Mouse (Mus musculus): Measurements from ENCODE around the gene Mboat2. TPM values are rescaled to one million over a fixed set of nuclear protein-coding genes. Genes with fewer than 3 reads are reported as not detected.

The Mboat2 gene
- polyA plus RNA-seq, 1 experiment from 2014 or later, result 45.1 TPM

- Histone ChIP-seq H3K9ac (ENCODE audit: low read depth, low read length) (no peak overlapping the region), H3K4me3 (ENCODE audit: low read length) (no peak overlapping the region), H3K27ac (ENCODE audit: low read depth, low read length) (no peak overlapping the region), H3K4me2 (replicated peaks; ENCODE audit: low read depth, low read length) (no peak overlapping the region), H3K27me3 (ENCODE audit: control insufficient read depth, insufficient read depth, low read length) (no peaks in the 10 kb centered on the region), H3K9me3 (ENCODE audit: control insufficient read depth, low read length) (no peaks in the 10 kb centered on the region), H3K4me1 (ENCODE audit: control insufficient read depth, insufficient read depth, low read length) (peaks cover 6% of the 10 kb centered on the region; the same call in 1 of the 2 replicates), H3K36me3 (ENCODE audit: control insufficient read depth, insufficient read depth, low read length) (no peaks in the 10 kb centered on the region)
- WGBS, result 39% methylated on average over 4 of the region's 4 CpGs
- ATAC-seq (ENCODE audit: low FRiP score, low TSS enrichment), result no peak
Measured at GRCm38 (mm10) chr12:24870901-24871300, 40.2 kb downstream of the Mboat2 start.

- no peaks in the 10 kb centered on the region for H3K9me3 ChIP-seq (ENCODE audit: control insufficient read depth, low read length)
- no peak overlapping the region for H3K4me2 ChIP-seq (replicated peaks; ENCODE audit: low read depth, low read length)
- H3K36me3 ChIP-seq (ENCODE audit: control insufficient read depth, insufficient read depth, low read length), result no peaks in the 10 kb centered on the region
- H3K9ac ChIP-seq (ENCODE audit: low read depth, low read length), result no peak overlapping the region
- H3K4me3 ChIP-seq (ENCODE audit: low read length), result no peak overlapping the region
- no peaks in the 10 kb centered on the region for H3K27me3 ChIP-seq (ENCODE audit: control insufficient read depth, insufficient read depth, low read length)
- ATAC-seq (ENCODE audit: low FRiP score, low TSS enrichment), result no peak
- WGBS, result 85% methylated on average over 8 of the region's 8 CpGs
- no peak overlapping the region for H3K27ac ChIP-seq (ENCODE audit: low read depth, low read length)
- H3K4me1 ChIP-seq (ENCODE audit: control insufficient read depth, insufficient read depth, low read length), result peaks cover 13% of the 10 kb centered on the region; the same call in 1 of the 2 replicates
Measured at GRCm38 (mm10) chr12:24872264-24872663, 41.6 kb downstream of the Mboat2 start.

GRCm38 (mm10) chr12:24872689-24873088 lies 42.0 kb downstream of the Mboat2 start:
- Histone ChIP-seq H3K4me3 (ENCODE audit: low read length) (no peak overlapping the region), H3K36me3 (ENCODE audit: control insufficient read depth, insufficient read depth, low read length) (no peaks in the 10 kb centered on the region), H3K9me3 (ENCODE audit: control insufficient read depth, low read length) (no peaks in the 10 kb centered on the region), H3K9ac (ENCODE audit: low read depth, low read length) (no peak overlapping the region), H3K4me1 (ENCODE audit: control insufficient read depth, insufficient read depth, low read length) (peaks cover 17% of the 10 kb centered on the region; the same call in 1 of the 2 replicates), H3K4me2 (replicated peaks; ENCODE audit: low read depth, low read length) (no peak overlapping the region), H3K27me3 (ENCODE audit: control insufficient read depth, insufficient read depth, low read length) (no peaks in the 10 kb centered on the region), H3K27ac (ENCODE audit: low read depth, low read length) (no peak overlapping the region)
- no peak for ATAC-seq (ENCODE audit: low FRiP score, low TSS enrichment)
- WGBS, result 87% methylated on average over 10 of the region's 10 CpGs

GRCm38 (mm10) chr12:24875908-24876307 lies 45.2 kb downstream of the Mboat2 start:
- Histone ChIP-seq H3K27ac (ENCODE audit: low read depth, low read length) (no peak overlapping the region), H3K9ac (ENCODE audit: low read depth, low read length) (no peak overlapping the region), H3K27me3 (ENCODE audit: control insufficient read depth, insufficient read depth, low read length) (no peaks in the 10 kb centered on the region), H3K9me3 (ENCODE audit: control insufficient read depth, low read length) (no peaks in the 10 kb centered on the region), H3K36me3 (ENCODE audit: control insufficient read depth, insufficient read depth, low read length) (peaks cover under 1% of the 10 kb centered on the region), H3K4me1 (ENCODE audit: control insufficient read depth, insufficient read depth, low read length) (peaks cover 20% of the 10 kb centered on the region; the same call in 1 of the 2 replicates), H3K4me3 (ENCODE audit: low read length) (no peak overlapping the region), H3K4me2 (replicated peaks; ENCODE audit: low read depth, low read length) (no peak overlapping the region)
- WGBS, result 89% methylated on average over 1 of the region's 1 CpGs
- no peak for ATAC-seq (ENCODE audit: low FRiP score, low TSS enrichment)

- Histone ChIP-seq H3K36me3 (ENCODE audit: control insufficient read depth, insufficient read depth, low read length) (peaks cover 4% of the 10 kb centered on the region), H3K4me3 (ENCODE audit: low read length) (no peak overlapping the region), H3K9me3 (ENCODE audit: control insufficient read depth, low read length) (no peaks in the 10 kb centered on the region), H3K27ac (ENCODE audit: low read depth, low read length) (no peak overlapping the region), H3K27me3 (ENCODE audit: control insufficient read depth, insufficient read depth, low read length) (no peaks in the 10 kb centered on the region), H3K9ac (ENCODE audit: low read depth, low read length) (no peak overlapping the region; the same call in 1 of the 2 replicates), H3K4me2 (replicated peaks; ENCODE audit: low read depth, low read length) (no peak overlapping the region), H3K4me1 (ENCODE audit: control insufficient read depth, insufficient read depth, low read length) (peaks cover 20% of the 10 kb centered on the region; the same call in 1 of the 2 replicates)
- no peak for ATAC-seq (ENCODE audit: low FRiP score, low TSS enrichment)
- WGBS, result 50% methylated on average over 7 of the region's 7 CpGs
Measured at GRCm38 (mm10) chr12:24877231-24877630, 46.6 kb downstream of the Mboat2 start.

- peaks cover 4% of the 10 kb centered on the region for H3K36me3 ChIP-seq (ENCODE audit: control insufficient read depth, insufficient read depth, low read length)
- H3K27ac ChIP-seq (ENCODE audit: low read depth, low read length), result no peak overlapping the region
- no peak overlapping the region for H3K4me3 ChIP-seq (ENCODE audit: low read length)
- no peaks in the 10 kb centered on the region for H3K27me3 ChIP-seq (ENCODE audit: control insufficient read depth, insufficient read depth, low read length)
- WGBS, result 85% methylated on average over 6 of the region's 6 CpGs
- no peak for ATAC-seq (ENCODE audit: low FRiP score, low TSS enrichment)
- H3K4me2 ChIP-seq (replicated peaks; ENCODE audit: low read depth, low read length), result no peak overlapping the region
- H3K9me3 ChIP-seq (ENCODE audit: control insufficient read depth, low read length), result no peaks in the 10 kb centered on the region
- H3K9ac ChIP-seq (ENCODE audit: low read depth, low read length), result no peak overlapping the region
- H3K4me1 ChIP-seq (ENCODE audit: control insufficient read depth, insufficient read depth, low read length), result peaks cover 20% of the 10 kb centered on the region; the same call in 1 of the 2 replicates
Measured at GRCm38 (mm10) chr12:24878090-24878489, 47.4 kb downstream of the Mboat2 start.

- 45% methylated on average over 5 of the region's 5 CpGs for WGBS
- Histone ChIP-seq H3K4me2 (replicated peaks; ENCODE audit: low read depth, low read length) (no peak overlapping the region), H3K9me3 (ENCODE audit: control insufficient read depth, low read length) (no peaks in the 10 kb centered on the region), H3K27me3 (ENCODE audit: control insufficient read depth, insufficient read depth, low read length) (no peaks in the 10 kb centered on the region), H3K9ac (ENCODE audit: low read depth, low read length) (no peak overlapping the region), H3K36me3 (ENCODE audit: control insufficient read depth, insufficient read depth, low read length) (peaks cover 8% of the 10 kb centered on the region), H3K27ac (ENCODE audit: low read depth, low read length) (no peak overlapping the region), H3K4me1 (ENCODE audit: control insufficient read depth, insufficient read depth, low read length) (peaks cover 20% of the 10 kb centered on the region; the same call in 1 of the 2 replicates), H3K4me3 (ENCODE audit: low read length) (no peak overlapping the region)
- peak; percentile 78; the same call in 1 of the 2 replicates for ATAC-seq (ENCODE audit: low FRiP score, low TSS enrichment)
Measured at GRCm38 (mm10) chr12:24878735-24879362, 48.2 kb downstream of the Mboat2 start.

- Histone ChIP-seq H3K4me1 (ENCODE audit: control insufficient read depth, insufficient read depth, low read length) (peaks cover 20% of the 10 kb centered on the region; the same call in 1 of the 2 replicates), H3K9me3 (ENCODE audit: control insufficient read depth, low read length) (no peaks in the 10 kb centered on the region), H3K36me3 (ENCODE audit: control insufficient read depth, insufficient read depth, low read length) (peaks cover 13% of the 10 kb centered on the region), H3K27me3 (ENCODE audit: control insufficient read depth, insufficient read depth, low read length) (no peaks in the 10 kb centered on the region), H3K9ac (ENCODE audit: low read depth, low read length) (no peak overlapping the region), H3K4me2 (replicated peaks; ENCODE audit: low read depth, low read length) (no peak overlapping the region), H3K27ac (ENCODE audit: low read depth, low read length) (no peak overlapping the region), H3K4me3 (ENCODE audit: low read length) (no peak overlapping the region)
- no peak for ATAC-seq (ENCODE audit: low FRiP score, low TSS enrichment)
- 65% methylated on average over 10 of the region's 10 CpGs for WGBS
Measured at GRCm38 (mm10) chr12:24879613-24880029, 48.9 kb downstream of the Mboat2 start.

- no peak for ATAC-seq (ENCODE audit: low FRiP score, low TSS enrichment)
- H3K9ac ChIP-seq (ENCODE audit: low read depth, low read length), result no peak overlapping the region
- peaks cover 16% of the 10 kb centered on the region for H3K36me3 ChIP-seq (ENCODE audit: control insufficient read depth, insufficient read depth, low read length)
- no peak overlapping the region for H3K4me2 ChIP-seq (replicated peaks; ENCODE audit: low read depth, low read length)
- no peaks in the 10 kb centered on the region for H3K9me3 ChIP-seq (ENCODE audit: control insufficient read depth, low read length)
- H3K4me1 ChIP-seq (ENCODE audit: control insufficient read depth, insufficient read depth, low read length), result 0 out of 2 replicates have a peak, but pooled peaks cover 8% of the 10 kb centered on the region
- no peaks in the 10 kb centered on the region for H3K27me3 ChIP-seq (ENCODE audit: control insufficient read depth, insufficient read depth, low read length)
- 92% methylated on average over 3 of the region's 3 CpGs for WGBS
- no peak overlapping the region for H3K4me3 ChIP-seq (ENCODE audit: low read length)
- H3K27ac ChIP-seq (ENCODE audit: low read depth, low read length), result no peak overlapping the region
Measured at GRCm38 (mm10) chr12:24883279-24883678, 52.6 kb downstream of the Mboat2 start.

Measured in kidney, embryonic 14.5 days (tissue).